Mouse (Mus musculus) neutrophil, adult 83 days (primary cell): ENCODE data around the gene Olfr564. TPM values are rescaled to one million over a fixed set of nuclear protein-coding genes. Genes with fewer than 3 reads are reported as not detected.

Experiments used
- total RNA-seq, 2 experiments: library from RNA; stranded (reverse); gene quantifications; one replicate each; pipeline ENCODE4 v1.2.4; 2023

Olfr564 gene
- total RNA-seq, result not detected

DNA sequence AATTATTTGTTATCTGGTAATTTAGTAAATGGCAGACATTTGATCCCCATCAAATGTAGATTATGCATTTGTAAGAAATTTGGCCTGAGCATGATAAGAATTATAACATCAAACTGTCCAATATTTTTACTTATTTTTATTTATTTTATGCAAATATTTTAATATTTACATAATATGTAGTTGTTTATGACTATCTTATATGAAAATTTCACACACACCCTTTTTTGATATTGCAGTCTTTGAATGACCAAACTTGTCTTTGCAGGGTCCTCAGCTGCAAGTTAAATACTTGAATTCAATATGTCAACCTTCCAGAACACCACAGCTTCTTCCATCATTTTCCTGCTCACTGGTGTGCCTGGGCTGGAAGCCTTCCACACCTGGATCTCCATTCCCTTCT, at the start of gene Olfr564:
Olfr564 (plus strand) TSS at position 301 of the 400 bp plus-strand sequence.

GRCm38 (mm10) chr7:102759266-102759665, 44.0 kb upstream of the Olfr564 start, which contains the start of the genes Olfr560 and Olfr78:
TSS of gene Olfr560 (minus strand) at chr7:102759366.
TSS of gene Olfr78 (minus strand) at chr7:102759471.

DNA sequence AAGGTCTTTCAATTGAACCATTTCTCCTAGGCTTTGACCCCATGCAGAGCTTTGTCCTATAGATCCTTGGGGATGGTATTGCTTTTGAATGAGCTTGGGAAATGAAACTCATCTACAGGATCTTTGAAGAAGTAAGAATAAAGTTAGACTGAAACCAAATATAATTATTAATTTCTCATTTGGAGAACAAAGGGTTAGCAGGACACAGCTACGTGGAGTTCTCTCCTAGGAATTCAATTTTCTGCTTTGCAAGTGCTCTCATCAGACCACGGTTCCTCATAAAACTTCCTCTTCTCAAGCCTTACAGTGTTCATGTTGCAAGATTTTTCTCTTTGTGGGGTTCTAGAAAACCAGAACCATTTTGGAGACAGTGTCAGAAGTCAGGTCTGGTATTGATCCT, 32.4 kb upstream of the Olfr564 start, which contains the start of gene Olfr561:
Olfr561 (plus strand) TSS at position 301 of the 400 bp plus-strand sequence.

Other genes with a start within 250 kb of the Olfr564 start
- gene Trim21, start 238.0 kb upstream of the Olfr564 start, total RNA-seq, result 10 to 100 TPM; 10.7 to 12.5 TPM
- not detected for gene Olfr550, start 232.0 kb upstream of the Olfr564 start, total RNA-seq
- gene Olfr551, start 211.6 kb upstream of the Olfr564 start, total RNA-seq, result not detected
- gene Olfr552, start 205.7 kb upstream of the Olfr564 start, total RNA-seq, result not detected
- not detected for gene Olfr553, start 185.3 kb upstream of the Olfr564 start, total RNA-seq
- not detected for gene Olfr554, start 165.0 kb upstream of the Olfr564 start, total RNA-seq
- not detected for gene Olfr555, start 144.7 kb upstream of the Olfr564 start, total RNA-seq
- not detected for gene Olfr556, start 138.6 kb upstream of the Olfr564 start, total RNA-seq
- 1 to 10 TPM; 1.0 to 2.8 TPM for gene Trim68, start 116.2 kb upstream of the Olfr564 start, total RNA-seq
- gene Olfr557, start 107.6 kb upstream of the Olfr564 start, total RNA-seq, result not detected
- not detected for gene Olfr558, start 101.3 kb upstream of the Olfr564 start, total RNA-seq
- gene Olfr33, start 84.4 kb upstream of the Olfr564 start, total RNA-seq, result not detected
- gene Olfr559, start 76.0 kb upstream of the Olfr564 start, total RNA-seq, result not detected
- gene Olfr560, start 44.1 kb upstream of the Olfr564 start, total RNA-seq, result not detected
- gene Olfr78, start 44.0 kb upstream of the Olfr564 start, total RNA-seq, result not detected
- gene Olfr561, start 32.3 kb upstream of the Olfr564 start, total RNA-seq, result not detected
- gene Olfr566, start 55.3 kb downstream of the Olfr564 start, total RNA-seq, result not detected
- not detected for gene Olfr568, start 73.6 kb downstream of the Olfr564 start, total RNA-seq
- gene Olfr569, start 87.4 kb downstream of the Olfr564 start, total RNA-seq, result not detected
- gene Olfr570, start 91.1 kb downstream of the Olfr564 start, total RNA-seq, result not detected
- not detected for gene Olfr571, start 114.1 kb downstream of the Olfr564 start, total RNA-seq
- gene Olfr572, start 120.9 kb downstream of the Olfr564 start, total RNA-seq, result not detected
- gene Olfr573-ps1, start 139.1 kb downstream of the Olfr564 start, total RNA-seq, result not detected
- gene Olfr574, start 145.0 kb downstream of the Olfr564 start, total RNA-seq, result not detected
- not detected for gene Olfr575, start 155.3 kb downstream of the Olfr564 start, total RNA-seq
- not detected for gene Olfr576, start 159.2 kb downstream of the Olfr564 start, total RNA-seq
- not detected for gene Olfr577, start 172.5 kb downstream of the Olfr564 start, total RNA-seq
- not detected for gene Olfr578, start 185.8 kb downstream of the Olfr564 start, total RNA-seq
- gene Olfr582, start 234.5 kb downstream of the Olfr564 start, total RNA-seq, result not detected
- gene Olfr583, start 247.8 kb downstream of the Olfr564 start, total RNA-seq, result not detected